Mouse (Mus musculus) adipose tissue, adult 10 weeks (tissue): ENCODE measurements around the gene Rps12. TPM values are rescaled to one million over a fixed set of nuclear protein-coding genes. Genes with fewer than 3 reads are reported as not detected.

Experiments
- polyA plus RNA-seq: library from polyadenylated mRNA; stranded (reverse); fragments of 350-450 nt; fragmentation: Illumina TruSeq; extraction: RNeasy Lipid Tissue Mini Kit (QIAGEN cat#74804); gene quantifications from one replicate; pipeline ENCODE4 v1.2.3, GENCODE M21; 2014; ENCODE audit warnings: low read depth, low replicate concordance

Gene Rps12
- 1,727 TPM for polyA plus RNA-seq

DNA sequence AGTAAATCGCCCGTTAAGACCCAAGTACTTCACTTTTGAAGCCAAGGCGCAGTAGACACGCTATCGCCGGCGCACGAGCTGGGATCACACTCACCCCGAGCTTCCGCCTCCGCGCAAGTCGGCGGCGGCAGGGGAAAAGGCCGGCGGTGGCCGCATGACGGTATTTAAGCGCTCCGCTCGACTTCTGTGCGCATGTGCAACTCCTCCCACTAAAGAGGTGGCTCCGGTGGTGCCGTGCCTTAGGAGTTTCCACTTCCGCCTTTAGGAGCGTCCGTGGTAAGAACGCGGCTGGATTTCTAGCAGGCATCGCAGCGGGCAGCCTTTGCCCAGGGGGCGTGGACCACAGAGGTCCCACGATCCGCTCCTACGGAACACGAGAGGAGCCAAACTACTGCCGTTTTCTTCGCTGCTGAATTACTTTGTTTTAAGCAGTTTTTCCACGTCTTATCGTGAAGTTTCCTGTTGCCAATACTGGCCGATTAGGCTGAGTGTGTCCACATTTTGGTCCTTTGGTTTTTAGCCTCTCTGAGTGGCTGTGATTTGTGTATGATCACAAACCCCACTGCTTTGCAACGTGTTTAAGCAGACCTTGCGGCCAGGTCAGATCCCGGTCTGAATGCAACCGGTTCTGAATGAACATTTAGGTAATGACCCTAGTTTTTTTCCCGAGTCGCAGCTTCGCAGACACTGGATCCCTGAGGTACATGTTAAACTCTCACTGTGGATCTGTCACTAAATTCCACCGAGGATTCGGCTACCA is at the start of gene Rps12:
Gene Rps12 (minus strand): TSS at position 214 of the 760 bp plus-strand sequence.

DNA sequence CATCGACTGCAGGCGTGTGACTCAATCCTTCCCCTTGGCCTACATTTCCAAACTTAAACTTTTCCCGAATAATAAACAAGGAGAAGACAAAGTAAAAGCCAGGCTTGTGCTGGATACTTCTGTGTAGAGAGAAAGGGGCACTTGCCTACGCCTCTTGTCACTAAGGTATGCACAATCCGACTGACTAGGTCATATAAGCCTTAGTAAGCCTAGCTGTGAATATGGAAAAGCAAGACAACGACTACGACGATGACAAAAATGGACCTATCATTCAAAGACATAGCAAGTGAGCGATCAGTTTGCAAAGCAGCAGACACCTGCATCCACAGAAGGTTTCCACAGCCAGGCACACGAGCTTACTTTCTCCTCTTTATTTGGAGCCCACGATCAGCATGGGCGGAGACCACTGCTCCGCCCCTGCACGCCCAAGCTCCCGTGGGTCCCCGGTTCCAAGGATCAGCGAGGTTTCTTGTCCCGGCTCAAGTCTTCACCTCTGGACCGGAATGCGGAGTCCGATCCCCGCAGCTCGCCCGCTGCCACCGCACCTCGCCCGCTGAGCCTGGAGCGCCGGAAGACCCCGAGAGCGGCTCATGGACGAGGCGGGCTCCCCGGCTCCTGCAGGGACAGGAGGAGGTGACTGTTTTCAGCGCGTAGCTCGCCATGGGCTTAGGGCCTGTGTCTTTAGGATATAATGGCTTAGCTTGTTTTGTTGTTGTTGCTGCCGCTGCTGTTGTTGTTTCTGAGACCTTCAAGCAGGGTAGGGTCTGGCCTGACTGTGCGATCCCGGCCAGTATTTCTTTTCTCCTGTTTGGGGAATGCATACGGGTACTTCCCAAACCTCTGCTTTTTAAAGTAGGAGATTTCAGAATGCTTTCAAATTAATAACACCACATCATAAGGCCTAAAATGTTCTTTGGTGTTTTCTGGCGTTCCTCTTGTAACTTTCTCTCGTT is 9.8 kb upstream of the Rps12 start, which contains the start of gene Slc18b1:
Gene Slc18b1 (plus strand): TSS at position 436 of the 953 bp plus-strand sequence.

Other genes starting within 250 kb of the Rps12 start
- 25.1 TPM for gene Slc18b1, start 9.7 kb upstream of the Rps12 start, polyA plus RNA-seq
- gene Vnn3, start 64.2 kb upstream of the Rps12 start, polyA plus RNA-seq = 15.5 TPM
- 5.6 TPM for gene Vnn1, start 107.4 kb upstream of the Rps12 start, polyA plus RNA-seq
- not detected for gene Taar1, start 133.1 kb upstream of the Rps12 start, polyA plus RNA-seq
- not detected for gene Taar2, start 151.3 kb upstream of the Rps12 start, polyA plus RNA-seq
- not detected for gene Taar3, start 162.3 kb upstream of the Rps12 start, polyA plus RNA-seq
- not detected for gene Taar4, start 173.2 kb upstream of the Rps12 start, polyA plus RNA-seq
- gene Taar5, start 183.4 kb upstream of the Rps12 start, polyA plus RNA-seq = not detected
- not detected for gene Taar6, start 198.4 kb upstream of the Rps12 start, polyA plus RNA-seq
- not detected for gene Taar7a, start 206.2 kb upstream of the Rps12 start, polyA plus RNA-seq
- not detected for gene Taar7b, start 212.7 kb upstream of the Rps12 start, polyA plus RNA-seq
- not detected for gene Taar7d, start 239.9 kb upstream of the Rps12 start, polyA plus RNA-seq